In genomic region chr3:58884801-58885573, GRCm38 (mm10) we compare ENCODE assay signal across 18 mouse cellular contexts. TPM values are rescaled to one million over a fixed set of nuclear protein-coding genes. Genes with fewer than 3 reads are reported as not detected.
DNase-seq lines count a peak whose midpoint lies in the region; ATAC-seq and TF ChIP-seq lines count a peak whose summit lies in the region.
"Had no signal": no experiment of that assay in that cellular context is flagged by ENCODE, and none has a peak within 500 bp of the region (broad histone marks: within the 10 kb centered on the region; RNA-seq: fewer than 3 reads in every experiment).

Gene Clrn1, minus strand, starts transcription at chr3:58885340.

- H3K27me3 ChIP-seq in cerebellum, adult 2 months (ENCODE audit: control insufficient read depth, insufficient read depth, low read length) = no peaks in the 10 kb centered on the region
- no peaks in the 10 kb centered on the region for H3K27me3 ChIP-seq in kidney, embryonic 16.5 days (ENCODE audit: insufficient read depth, low read length)
- no peaks in the 10 kb centered on the region for H3K27me3 ChIP-seq in hindbrain, embryonic 16.5 days (replicated peaks; ENCODE audit: control insufficient read depth, insufficient read depth, low read length)
- H3K27me3 ChIP-seq: forebrain, embryonic 12.5 days; liver, embryonic 13.5 days; Patski had no signal

- DNase-seq in cerebellum, postnatal 25 days = peak; percentile 22 to 30
- no peak for DNase-seq in cerebellum, adult 2 months
- no peak for DNase-seq in kidney, postnatal 10 days
- DNase-seq in brain, adult 2 months (ENCODE audit: low read depth, low spot score) = peak; percentile 20
- DNase-seq in lung, adult 18-20 months = no peak
- DNase-seq in thymus, postnatal 25 days = no peak
- DNase-seq: cerebellum, adult 8-10 months; heart, adult 11 months; kidney, postnatal 36 days; liver, embryonic 13.5 days had no signal

- no peak for TF ChIP-seq CTCF in cerebellum, adult 2 months (IDR thresholded peaks at IDR 0.05; ENCODE audit: borderline replicate concordance, insufficient read depth, low read depth, low read length)

- H3K4me3 ChIP-seq in cerebellum, adult 2 months (replicated peaks; ENCODE audit: insufficient read depth, low read depth, low read length) = no peak within 1 kb of the TSS
- H3K4me3 ChIP-seq in kidney, embryonic 16.5 days (ENCODE audit: low read length) = peak within 1 kb of the TSS; percentile 23
- H3K4me3 ChIP-seq in hindbrain, embryonic 16.5 days (ENCODE audit: low read length) = peak within 1 kb of the TSS; percentile 6; the same call in 1 of the 2 replicates
- H3K4me3 ChIP-seq: forebrain, embryonic 12.5 days; liver, embryonic 13.5 days; neural tube, embryonic 12.5 days had no signal

- H3K4me2 ChIP-seq in kidney, embryonic 16.5 days (replicated peaks; ENCODE audit: low read depth, low read length) = peak within 1 kb of the TSS; percentile 22
- peak within 1 kb of the TSS; percentile 42 for H3K4me2 ChIP-seq in hindbrain, embryonic 16.5 days (ENCODE audit: low read length)
- H3K4me2 ChIP-seq: forebrain, embryonic 12.5 days; liver, embryonic 13.5 days; neural tube, embryonic 12.5 days had no signal

- 23% methylated on average over 20 of the region's 20 CpGs for WGBS in cerebellum, adult 2 months
- 51% methylated on average over 20 of the region's 20 CpGs for WGBS in kidney, embryonic 16.5 days
- 51% methylated on average over 20 of the region's 20 CpGs for WGBS in hindbrain, embryonic 16.5 days

- no peak within 1 kb of the TSS for H3K9ac ChIP-seq in kidney, embryonic 16.5 days (replicated peaks; ENCODE audit: low read length)
- no peak within 1 kb of the TSS; the same call in 1 of the 2 replicates for H3K9ac ChIP-seq in hindbrain, embryonic 16.5 days (ENCODE audit: low read depth, low read length)
- H3K9ac ChIP-seq: forebrain, embryonic 12.5 days; liver, embryonic 13.5 days; neural tube, embryonic 12.5 days had no signal

- no peaks in the 10 kb centered on the region for H3K4me1 ChIP-seq in cerebellum, adult 2 months (ENCODE audit: control insufficient read depth, insufficient read depth, low read length)
- H3K4me1 ChIP-seq in kidney, embryonic 16.5 days (ENCODE audit: insufficient read depth, low read length) = peaks cover 13% of the 10 kb centered on the region
- H3K4me1 ChIP-seq in hindbrain, embryonic 16.5 days (ENCODE audit: control insufficient read depth, insufficient read depth, low read depth, low read length) = peaks cover 2% of the 10 kb centered on the region; the same call in 1 of the 2 replicates
- H3K4me1 ChIP-seq: liver, embryonic 13.5 days had no signal

- ATAC-seq in kidney, embryonic 16.5 days (ENCODE audit: low FRiP score, low TSS enrichment) = peak; percentile 71
- ATAC-seq in hindbrain, embryonic 16.5 days = no peak
- ATAC-seq: lung, postnatal 0 days; midbrain, embryonic 16.5 days; Patski had no signal

- no peak for TF ChIP-seq POLR2A in cerebellum, adult 2 months (IDR thresholded peaks at IDR 0.05; ENCODE audit: borderline replicate concordance, insufficient read depth, low read length)

- no peaks in the 10 kb centered on the region for H3K36me3 ChIP-seq in kidney, embryonic 16.5 days (ENCODE audit: insufficient read depth, low read length)
- no peaks in the 10 kb centered on the region for H3K36me3 ChIP-seq in hindbrain, embryonic 16.5 days (ENCODE audit: control insufficient read depth, insufficient read depth, low read length)
- H3K36me3 ChIP-seq: forebrain, embryonic 12.5 days; liver, embryonic 13.5 days; neural tube, embryonic 12.5 days had no signal

- H3K27ac ChIP-seq in cerebellum, adult 2 months (ENCODE audit: insufficient read depth, low read length) = no peak within 1 kb of the TSS
- H3K27ac ChIP-seq in kidney, embryonic 16.5 days (ENCODE audit: low read length) = no peak within 1 kb of the TSS
- no peak within 1 kb of the TSS for H3K27ac ChIP-seq in hindbrain, embryonic 16.5 days (ENCODE audit: low read depth, low read length)
- H3K27ac ChIP-seq: forebrain, embryonic 12.5 days; liver, embryonic 13.5 days; neural tube, embryonic 12.5 days had no signal

- no peaks in the 10 kb centered on the region for H3K9me3 ChIP-seq in kidney, embryonic 16.5 days (ENCODE audit: low read length)
- H3K9me3 ChIP-seq in hindbrain, embryonic 16.5 days (ENCODE audit: control insufficient read depth, low read length) = no peaks in the 10 kb centered on the region
- H3K9me3 ChIP-seq: forebrain, embryonic 12.5 days; liver, embryonic 13.5 days; neural tube, embryonic 12.5 days had no signal

RNA-seq across cellular contexts. Expression of gene Clrn1, which starts in this region (rescaled TPM):
- polyA plus RNA-seq in cerebellum, adult 2 months (2012; rRNA removed) = 0.61 and 0.81 TPM in 2 replicates
- polyA plus RNA-seq in kidney, embryonic 16.5 days (2015; fragmentation: Nextera tagmentation; extraction: Ambion mirVana) = 3.7 and 5.3 TPM in 2 replicates
- 2.6 and 4.0 TPM in 2 replicates for polyA plus RNA-seq in hindbrain, embryonic 16.5 days (2015; fragmentation: Nextera tagmentation; extraction: Ambion mirVana)
- polyA plus RNA-seq: liver, embryonic 13.5 days; lung, postnatal 0 days; Patski; testis, adult 2 months had no signal

Comparison
In these comparisons a context has a peak if more than half of its experiments do, and no peak if none do; other contexts are left out.
1. DNase-seq: peak in cerebellum, postnatal 25 days (2 of 2) and brain, adult 2 months (single experiment); none in cerebellum, adult 2 months (0 of 2), kidney, postnatal 10 days (single experiment), lung, adult 18-20 months (0 of 2) and thymus, postnatal 25 days (single experiment).